Mouse (Mus musculus) limb, embryonic 14.5 days (tissue): ENCODE data around the gene Dhrs7b. TPM values are rescaled to one million over a fixed set of nuclear protein-coding genes. Genes with fewer than 3 reads are reported as not detected.

Source experiments
- ATAC-seq: fragments of 200-750 bp; cut with Nextera tagmentation; 2 replicates; pipeline ENCODE4 v1.8.0; 2017; ENCODE audit warnings: low read depth, moderate number of reproducible peaks, moderate TSS enrichment; ENCODE audit not compliant: low FRiP score
- DNase-seq: peaks from one replicate; pipeline ENCODE4 v3.0.0-alpha.2; 2015; ENCODE audit warnings: low spot score
- H3K27ac ChIP-seq: fragments of 300-500 bp; sonication (generic); replicated peaks from 2 replicates; pipeline ENCODE4 v1.5.1; 2014; ENCODE audit warnings: low read depth, mild to moderate bottlenecking, low read length, moderate library complexity, mixed read lengths
- H3K27me3 ChIP-seq: fragments of 300-500 bp; sonication (generic); 2 replicates; pipeline ENCODE4 v1.6.1; 2014; ENCODE audit warnings: low read length, mixed read lengths; ENCODE audit not compliant: control insufficient read depth, insufficient read depth
- H3K36me3 ChIP-seq: fragments of 300-500 bp; sonication (generic); 2 replicates; pipeline ENCODE4 v1.6.1; 2014; ENCODE audit warnings: mild to moderate bottlenecking, low read length, moderate library complexity, mixed read lengths; ENCODE audit not compliant: control insufficient read depth, insufficient read depth
- H3K4me1 ChIP-seq: fragments of 300-500 bp; sonication (generic); 2 replicates; pipeline ENCODE4 v1.6.1; 2014; ENCODE audit warnings: antibody characterized with exemption, low read length, mixed read lengths; ENCODE audit not compliant: control insufficient read depth, insufficient read depth
- H3K4me2 ChIP-seq: fragments of 300-500 bp; sonication (generic); replicated peaks from 2 replicates; pipeline ENCODE4 v1.6.1; 2014; ENCODE audit warnings: low read depth, mild to moderate bottlenecking, low read length, moderate library complexity; ENCODE audit not compliant: severe bottlenecking
- H3K4me3 ChIP-seq: fragments of 300-500 bp; sonication (generic); replicated peaks from 2 replicates; pipeline ENCODE4 v1.5.1; 2014; ENCODE audit warnings: low read length
- H3K9ac ChIP-seq: fragments of 300-500 bp; sonication (generic); 2 replicates; pipeline ENCODE4 v1.6.1; 2014; ENCODE audit warnings: mild to moderate bottlenecking, low read depth, low read length, moderate library complexity; ENCODE audit not compliant: severe bottlenecking
- H3K9me3 ChIP-seq: fragments of 300-500 bp; sonication (generic); 2 replicates; pipeline ENCODE4 v1.6.1; 2016; ENCODE audit warnings: low read length; ENCODE audit not compliant: control insufficient read depth
- POLR2A ChIP-seq: fragments of 200-500 bp; IDR thresholded peaks from 2 replicates; pipeline ENCODE4 v1.8.0; 2012; ENCODE audit warnings: inconsistent platforms, mild to moderate bottlenecking, moderate library complexity, borderline replicate concordance; ENCODE audit not compliant: insufficient read depth, insufficient read length; ENCODE audit errors: extremely low read depth
- WGBS: fragments of 180-500 bp; shearing (Covaris S2); extraction: QIAGEN DNeasy Blood & Tissue Kit; methylation state at CpG from one replicate; pipeline ENCODE4 v1.1.7; 2014; 5-methylcytosine and 5-hydroxymethylcytosine counted together
- polyA plus RNA-seq, 2 experiments: library from polyadenylated mRNA; depleted of rRNA in 1 of 2; stranded (reverse) in 1 of 2; unstranded in 1 of 2; fragments of >200 nt; fragmentation: Nextera tagmentation in 1 of 2; extraction: Ambion mirVana in 1 of 2; gene quantifications; 2 replicates each; pipeline versions ENCODE4 v1.2.1 to v1.2.3; 2012 to 2014

Dhrs7b gene
- polyA plus RNA-seq, 2 experiments = 17.3 to 32.4 TPM

- Histone ChIP-seq H3K9me3 (no peaks in the 10 kb centered on the region), H3K4me3 (no peak overlapping the region), H3K36me3 (0 out of 2 replicates have a peak, but pooled peaks cover 4% of the 10 kb centered on the region), H3K4me1 (peaks cover 4% of the 10 kb centered on the region), H3K27ac (no peak overlapping the region), H3K9ac (no peak overlapping the region), H3K4me2 (no peak overlapping the region), H3K27me3 (no peaks in the 10 kb centered on the region)
- no peak for DNase-seq
- 85% methylated on average over 6 of the region's 6 CpGs for WGBS
- ATAC-seq = no peak
- no peak for TF ChIP-seq POLR2A
Observed at GRCm38 (mm10) chr11:60873101-60873500, 42.7 kb downstream of the Dhrs7b start.

GRCm38 (mm10) chr11:60878056-60878612 lies 47.7 kb downstream of the Dhrs7b start:
- Histone ChIP-seq H3K4me3 (peak overlapping the region; percentile 94), H3K4me2 (peak overlapping the region; percentile 57), H3K9ac (peak overlapping the region; percentile 94), H3K27ac (peak overlapping the region; percentile 88), H3K36me3 (no peaks in the 10 kb centered on the region), H3K9me3 (no peaks in the 10 kb centered on the region), H3K27me3 (no peaks in the 10 kb centered on the region), H3K4me1 (peaks cover 10% of the 10 kb centered on the region)
- DNase-seq (peak; percentile 58), ATAC-seq (peak; percentile 65)
- TF ChIP-seq POLR2A = no peak
- 0% methylated on average over 24 of the region's 52 CpGs for WGBS

GRCm38 (mm10) chr11:60878675-60879294 lies 48.4 kb downstream of the Dhrs7b start, which contains the start of gene Tmem11:
Tmem11 (minus strand) TSS chr11:60879272.
- H3K27ac ChIP-seq = peak within 1 kb of the TSS; percentile 93
- H3K4me1 ChIP-seq = peaks cover 10% of the 10 kb centered on the region
- TF ChIP-seq POLR2A = peak; percentile 80; the same call in 1 of the 2 replicates
- H3K4me3 ChIP-seq = peak within 1 kb of the TSS; percentile 94
- no peaks in the 10 kb centered on the region for H3K36me3 ChIP-seq
- WGBS = 0% methylated on average over 54 of the region's 62 CpGs
- peak within 1 kb of the TSS; percentile 94 for H3K9ac ChIP-seq
- peak within 1 kb of the TSS; percentile 57 for H3K4me2 ChIP-seq
- H3K9me3 ChIP-seq = no peaks in the 10 kb centered on the region
- ATAC-seq = peak; percentile 98
- peak; percentile 98 for DNase-seq
- H3K27me3 ChIP-seq = no peaks in the 10 kb centered on the region

DNA sequence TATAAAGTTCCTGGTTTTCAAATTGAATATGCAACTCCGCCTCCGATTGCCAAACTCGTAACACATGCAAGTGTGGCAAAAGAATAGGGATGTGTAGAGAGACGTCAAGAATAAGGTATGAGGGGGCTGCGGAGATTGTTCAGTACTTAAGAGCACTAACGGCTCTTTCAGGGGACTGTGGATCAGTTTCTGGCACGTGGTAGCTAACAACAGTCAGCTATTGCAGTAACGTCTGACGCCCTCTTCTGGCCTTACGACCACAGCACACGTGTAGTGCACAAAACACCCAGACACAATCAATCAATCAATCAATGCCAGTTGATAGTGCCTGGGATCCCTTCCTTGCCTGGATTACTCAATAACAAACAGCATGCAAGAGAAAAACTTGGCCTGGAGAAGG lies 49.0 kb downstream of the Dhrs7b start:
- Histone ChIP-seq H3K9ac (peak overlapping the region; percentile 94), H3K9me3 (no peaks in the 10 kb centered on the region), H3K27me3 (no peaks in the 10 kb centered on the region), H3K4me1 (peaks cover 10% of the 10 kb centered on the region), H3K36me3 (no peaks in the 10 kb centered on the region), H3K4me2 (peak overlapping the region; percentile 57), H3K4me3 (peak overlapping the region; percentile 94), H3K27ac (peak overlapping the region; percentile 93)
- no peak for ATAC-seq
- TF ChIP-seq POLR2A = no peak
- DNase-seq = peak; percentile 86
- WGBS = 2% methylated on average over 11 of the region's 11 CpGs

- Histone ChIP-seq H3K27me3 (no peaks in the 10 kb centered on the region), H3K9ac (no peak overlapping the region), H3K4me2 (no peak overlapping the region), H3K27ac (no peak overlapping the region), H3K9me3 (no peaks in the 10 kb centered on the region), H3K4me3 (no peak overlapping the region), H3K36me3 (no peaks in the 10 kb centered on the region), H3K4me1 (peaks cover 10% of the 10 kb centered on the region)
- DNase-seq (no peak), ATAC-seq (no peak)
- no peak for TF ChIP-seq POLR2A
- WGBS = 82% methylated on average over 4 of the region's 4 CpGs
Observed at GRCm38 (mm10) chr11:60880559-60880958, 50.1 kb downstream of the Dhrs7b start.
